Mouse (Mus musculus): Measurements from ENCODE around the gene Slc39a11. TPM values are rescaled to one million over a fixed set of nuclear protein-coding genes. Genes with fewer than 3 reads are reported as not detected.

Gene Slc39a11
- polyA plus RNA-seq, 1 experiment, result 16.9 TPM

- H3K4me3 ChIP-seq (replicated peaks; ENCODE audit: extremely low read depth, low read depth, low read length), result no peak overlapping the region
- TF ChIP-seq POLR2A (IDR thresholded peaks at IDR 0.05; ENCODE audit: borderline replicate concordance, extremely low read depth, low read depth, low read length) (no peak), CTCF (IDR thresholded peaks at IDR 0.05; ENCODE audit: insufficient read depth, low read length) (no peak)
- no peak for DNase-seq
- WGBS, result 88% methylated on average over 13 of the region's 13 CpGs
- H3K4me1 ChIP-seq (ENCODE audit: control insufficient read depth, insufficient read depth, low read length), result no peaks in the 10 kb centered on the region
Measured at GRCm38 (mm10) chr11:113292906-113293614, 356.8 kb downstream of the Slc39a11 start.

- DNase-seq, result no peak
- no peak for TF ChIP-seq CTCF (IDR thresholded peaks at IDR 0.05; ENCODE audit: insufficient read depth, low read length)
- H3K4me1 ChIP-seq (ENCODE audit: control insufficient read depth, insufficient read depth, low read length), result no peaks in the 10 kb centered on the region
- 73% methylated on average over 17 of the region's 17 CpGs for WGBS
- no peak overlapping the region for H3K4me3 ChIP-seq (replicated peaks; ENCODE audit: extremely low read depth, low read depth, low read length)
Measured at GRCm38 (mm10) chr11:113291781-113292714, 357.8 kb downstream of the Slc39a11 start.

- no peak for DNase-seq
- no peak overlapping the region for H3K4me3 ChIP-seq (replicated peaks; ENCODE audit: extremely low read depth, low read depth, low read length)
- WGBS, result 85% methylated on average over 14 of the region's 14 CpGs
- no peaks in the 10 kb centered on the region for H3K4me1 ChIP-seq (ENCODE audit: control insufficient read depth, insufficient read depth, low read length)
- TF ChIP-seq CTCF (IDR thresholded peaks at IDR 0.05; ENCODE audit: insufficient read depth, low read length) (no peak), POLR2A (IDR thresholded peaks at IDR 0.05; ENCODE audit: borderline replicate concordance, extremely low read depth, low read depth, low read length) (no peak)
Measured at GRCm38 (mm10) chr11:113290911-113291310, 359.0 kb downstream of the Slc39a11 start.

- Histone ChIP-seq H3K4me3 (replicated peaks; ENCODE audit: extremely low read depth, low read depth, low read length) (no peak overlapping the region), H3K4me1 (ENCODE audit: control insufficient read depth, insufficient read depth, low read length) (no peaks in the 10 kb centered on the region)
- no peak for DNase-seq
- 74% methylated on average over 27 of the region's 27 CpGs for whole genome bisulfite sequencing
- TF ChIP-seq CTCF (IDR thresholded peaks at IDR 0.05; ENCODE audit: insufficient read depth, low read length) (no peak), POLR2A (IDR thresholded peaks at IDR 0.05; ENCODE audit: borderline replicate concordance, extremely low read depth, low read depth, low read length) (no peak)
Measured at GRCm38 (mm10) chr11:113284951-113285741, 364.7 kb downstream of the Slc39a11 start.

- Histone ChIP-seq H3K4me3 (replicated peaks; ENCODE audit: extremely low read depth, low read depth, low read length) (no peak overlapping the region), H3K4me1 (ENCODE audit: control insufficient read depth, insufficient read depth, low read length) (no peaks in the 10 kb centered on the region)
- TF ChIP-seq CTCF (IDR thresholded peaks at IDR 0.05; ENCODE audit: insufficient read depth, low read length), result no peak
- 31% methylated on average over 11 of the region's 11 CpGs for WGBS
- peak; percentile 23 for DNase-seq
Measured at GRCm38 (mm10) chr11:113283376-113283811, 366.5 kb downstream of the Slc39a11 start.

GRCm38 (mm10) chr11:113278238-113278637 is 371.6 kb downstream of the Slc39a11 start:
- H3K4me1 ChIP-seq (ENCODE audit: control insufficient read depth, insufficient read depth, low read length), result no peaks in the 10 kb centered on the region
- 89% methylated on average over 6 of the region's 6 CpGs for WGBS
- no peak for DNase-seq
- no peak for TF ChIP-seq POLR2A (IDR thresholded peaks at IDR 0.05; ENCODE audit: borderline replicate concordance, extremely low read depth, low read depth, low read length)
- no peak for TF ChIP-seq CTCF (IDR thresholded peaks at IDR 0.05; ENCODE audit: insufficient read depth, low read length)
- H3K4me3 ChIP-seq (replicated peaks; ENCODE audit: extremely low read depth, low read depth, low read length), result no peak overlapping the region

- no peak for DNase-seq
- Histone ChIP-seq H3K4me1 (ENCODE audit: control insufficient read depth, insufficient read depth, low read length) (no peaks in the 10 kb centered on the region), H3K4me3 (replicated peaks; ENCODE audit: extremely low read depth, low read depth, low read length) (no peak overlapping the region)
- WGBS, result 63% methylated on average over 10 of the region's 10 CpGs
- TF ChIP-seq POLR2A (IDR thresholded peaks at IDR 0.05; ENCODE audit: borderline replicate concordance, extremely low read depth, low read depth, low read length) (no peak), CTCF (IDR thresholded peaks at IDR 0.05; ENCODE audit: insufficient read depth, low read length) (no peak)
Measured at GRCm38 (mm10) chr11:113277034-113277612, 372.8 kb downstream of the Slc39a11 start.

GRCm38 (mm10) chr11:113276518-113276917 is 373.4 kb downstream of the Slc39a11 start:
- 81% methylated on average over 8 of the region's 8 CpGs for WGBS
- TF ChIP-seq CTCF (IDR thresholded peaks at IDR 0.05; ENCODE audit: insufficient read depth, low read length) (no peak), POLR2A (IDR thresholded peaks at IDR 0.05; ENCODE audit: borderline replicate concordance, extremely low read depth, low read depth, low read length) (no peak)
- H3K4me1 ChIP-seq (ENCODE audit: control insufficient read depth, insufficient read depth, low read length), result no peaks in the 10 kb centered on the region
- no peak for DNase-seq
- H3K4me3 ChIP-seq (replicated peaks; ENCODE audit: extremely low read depth, low read depth, low read length), result no peak overlapping the region

GRCm38 (mm10) chr11:113274037-113274436 is 375.8 kb downstream of the Slc39a11 start:
- no peaks in the 10 kb centered on the region for H3K4me1 ChIP-seq (ENCODE audit: control insufficient read depth, insufficient read depth, low read length)
- no peak overlapping the region for H3K4me3 ChIP-seq (replicated peaks; ENCODE audit: extremely low read depth, low read depth, low read length)
- TF ChIP-seq POLR2A (IDR thresholded peaks at IDR 0.05; ENCODE audit: borderline replicate concordance, extremely low read depth, low read depth, low read length) (no peak), CTCF (IDR thresholded peaks at IDR 0.05; ENCODE audit: insufficient read depth, low read length) (no peak)
- 86% methylated on average over 8 of the region's 8 CpGs for WGBS
- DNase-seq, result no peak
